Mouse (Mus musculus): ENCODE results near the gene Lrrc8a. TPM values are rescaled to one million over a fixed set of nuclear protein-coding genes. Genes with fewer than 3 reads are reported as not detected.

Gene Lrrc8a
- total RNA-seq, 2 experiments from 2014 or later: 60.8 to 62.0 TPM

GRCm38 (mm10) chr2:30286192-30287026, 48.9 kb downstream of the Lrrc8a start, which contains the start of the genes Dolk and Nup188:
Gene Dolk, minus strand, starts transcription at chr2:30286334.
Gene Nup188, plus strand, starts transcription at chr2:30286397.
- intact Hi-C loops (cut with DNase I): no loop called here
- H3K27ac ChIP-seq: peak within 1 kb of the TSS; percentile 70
- peak; percentile 97 to 98 for DNase-seq (ENCODE audit: extremely low spot score in 1 of 2, low spot score in 2 of 2)
- no peak for TF ChIP-seq CTCF (IDR thresholded peaks at IDR 0.05)
- peak within 1 kb of the TSS; percentile 95 for H3K4me3 ChIP-seq

GRCm38 (mm10) chr2:30287027-30287373, 49.5 kb downstream of the Lrrc8a start:
- intact Hi-C loops (cut with DNase I): no loop called here

GRCm38 (mm10) chr2:30299525-30299924, 62.0 kb downstream of the Lrrc8a start:
- peak; percentile 30 for TF ChIP-seq CTCF (IDR thresholded peaks at IDR 0.05)
- no peak overlapping the region for H3K4me3 ChIP-seq
- no peak for DNase-seq (ENCODE audit: extremely low spot score in 1 of 2, low spot score in 2 of 2)
- intact Hi-C loops (cut with DNase I): no loop called here
- H3K27ac ChIP-seq: no peak overlapping the region

More at GRCm38 (mm10) chr2:30287027-30287373, 49.5 kb downstream of the Lrrc8a start:
- Histone ChIP-seq H3K27ac (no peak overlapping the region; the same call in 1 of the 2 replicates), H3K4me3 (peak overlapping the region; percentile 95)
- TF ChIP-seq CTCF (IDR thresholded peaks at IDR 0.05): no peak
- DNase-seq (ENCODE audit: extremely low spot score in 1 of 2, low spot score in 2 of 2): no peak

- no peak for DNase-seq (ENCODE audit: extremely low spot score in 1 of 2, low spot score in 2 of 2)
- TF ChIP-seq CTCF (IDR thresholded peaks at IDR 0.05): no peak
- no peak overlapping the region for H3K27ac ChIP-seq
- H3K4me3 ChIP-seq: no peak overlapping the region
- intact Hi-C loops (cut with DNase I): no loop called here
Observed at GRCm38 (mm10) chr2:30299966-30300365, 62.5 kb downstream of the Lrrc8a start.

DNA sequence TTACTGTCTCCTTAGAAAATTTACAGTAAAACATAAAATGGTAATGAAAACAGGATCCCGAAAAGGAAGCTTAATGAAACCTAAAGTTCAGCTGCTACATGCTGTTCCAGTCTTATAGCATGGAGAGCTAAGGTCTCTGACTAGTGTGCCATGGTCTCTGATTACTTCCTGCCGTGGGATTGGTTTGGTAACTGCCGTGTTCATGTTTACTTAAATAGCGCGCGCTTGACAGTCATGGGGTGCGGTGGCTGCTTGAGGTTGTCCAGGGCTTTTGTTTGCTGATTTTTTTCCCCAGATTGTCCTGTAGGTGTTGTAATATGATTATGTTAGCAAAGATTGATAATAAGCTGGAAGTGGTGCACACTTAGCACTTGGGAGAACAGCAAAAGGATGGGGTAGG, 68.6 kb downstream of the Lrrc8a start:
- no peak for TF ChIP-seq CTCF (IDR thresholded peaks at IDR 0.05)
- intact Hi-C loops (cut with DNase I): no loop called here
- Histone ChIP-seq H3K4me3 (no peak overlapping the region), H3K27ac (no peak overlapping the region)
- no peak for DNase-seq (ENCODE audit: extremely low spot score in 1 of 2, low spot score in 2 of 2)

GRCm38 (mm10) chr2:30309351-30309750, 71.8 kb downstream of the Lrrc8a start:
- intact Hi-C loops (cut with DNase I): no loop called here
- H3K4me3 ChIP-seq: no peak overlapping the region
- no peak overlapping the region for H3K27ac ChIP-seq
- no peak for TF ChIP-seq CTCF (IDR thresholded peaks at IDR 0.05)
- DNase-seq (ENCODE audit: extremely low spot score in 1 of 2, low spot score in 2 of 2): no peak

DNA sequence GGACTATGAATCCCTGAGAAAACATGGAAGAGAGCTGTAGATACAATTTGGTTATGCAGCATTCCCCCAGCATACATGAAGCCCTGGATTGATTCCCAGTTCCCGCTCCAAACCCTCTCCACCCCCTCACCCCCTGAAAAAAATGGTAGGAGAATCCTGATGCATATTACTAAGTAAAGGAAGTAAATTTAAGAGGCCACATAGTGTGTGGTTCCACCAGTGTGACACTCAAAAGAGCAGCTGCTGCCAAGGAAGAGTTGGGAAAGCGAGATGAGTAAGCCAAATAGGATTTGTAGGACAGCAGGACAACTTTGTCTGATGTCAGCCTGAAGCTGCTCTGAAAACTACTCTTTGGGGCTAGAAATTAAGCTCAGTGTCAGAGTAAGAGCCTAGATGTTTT, 74.0 kb downstream of the Lrrc8a start:
- Histone ChIP-seq H3K27ac (no peak overlapping the region), H3K4me3 (no peak overlapping the region)
- peak in 1 of 2 experiments; percentile 14 for DNase-seq (ENCODE audit: extremely low spot score in 1 of 2, low spot score in 2 of 2)
- TF ChIP-seq CTCF (IDR thresholded peaks at IDR 0.05): no peak
- intact Hi-C loops (cut with DNase I): no loop called here

Other genes starting within 250 kb of the Lrrc8a start
- gene Wdr34, start 188.8 kb upstream of the Lrrc8a start, total RNA-seq (2021): 10 to 100 TPM; 40.7 to 41.0 TPM
- gene Set, start 180.3 kb upstream of the Lrrc8a start, total RNA-seq (2021): 100 to 1,000 TPM; 191 to 192 TPM
- gene Pkn3, start 160.0 kb upstream of the Lrrc8a start, total RNA-seq (2021): 1 to 10 TPM; 2.9 to 3.6 TPM
- 1 to 10 TPM; 5.4 to 7.0 TPM for gene Zdhhc12, start 144.1 kb upstream of the Lrrc8a start, total RNA-seq (2021)
- 100 to 1,000 TPM; 163 to 171 TPM for gene Zer1, start 113.1 kb upstream of the Lrrc8a start, total RNA-seq (2021)
- 10 to 100 TPM; 49.6 to 53.3 TPM for gene Tbc1d13, start 104.0 kb upstream of the Lrrc8a start, total RNA-seq (2021)
- 10 to 100 TPM; 20.9 to 21.4 TPM for gene Endog, start 66.2 kb upstream of the Lrrc8a start, total RNA-seq (2021)
- 10 to 100 TPM; 36.6 to 38.4 TPM for gene Spout1, start 59.3 kb upstream of the Lrrc8a start, total RNA-seq (2021)
- 10 to 100 TPM; 14.3 to 15.2 TPM for gene Kyat1, start 31.9 kb upstream of the Lrrc8a start, total RNA-seq (2021)
- gene Gm28035, start 2.9 kb downstream of the Lrrc8a start, total RNA-seq (2021): 10 to 100 TPM; 11.3 to 15.1 TPM
- gene Phyhd1, start 28.5 kb downstream of the Lrrc8a start, total RNA-seq (2021): 10 to 100 TPM; 21.7 to 27.3 TPM
- not detected for gene Gm28038, start 43.3 kb downstream of the Lrrc8a start, total RNA-seq (2021)
- gene Dolk, start 48.6 kb downstream of the Lrrc8a start, total RNA-seq (2021): 10 to 100 TPM; 22.3 to 25.2 TPM
- 10 to 100 TPM; 21.8 to 23.5 TPM for gene Nup188, start 48.7 kb downstream of the Lrrc8a start, total RNA-seq (2021)
- 100 to 1,000 TPM; 291 to 312 TPM for gene Sh3glb2, start 121.6 kb downstream of the Lrrc8a start, total RNA-seq (2021)
- 100 to 1,000 TPM; 120 to 138 TPM for gene Miga2, start 126.5 kb downstream of the Lrrc8a start, total RNA-seq (2021)
- gene Dolpp1, start 154.5 kb downstream of the Lrrc8a start, total RNA-seq (2021): 10 to 100 TPM; 25.8 to 26.8 TPM
- 10 to 100 TPM; 56.5 to 58.2 TPM for gene Crat, start 178.1 kb downstream of the Lrrc8a start, total RNA-seq (2021)
- 100 to 1,000 TPM; 177 to 178 TPM for gene Ptpa, start 178.3 kb downstream of the Lrrc8a start, total RNA-seq (2021)
- 10 to 100 TPM; 20.9 to 25.3 TPM for gene Ier5l, start 236.5 kb downstream of the Lrrc8a start, total RNA-seq (2021)